Mouse (Mus musculus) ES-Bruce4 (cell line): ENCODE results near the gene Shroom1. TPM values are rescaled to one million over a fixed set of nuclear protein-coding genes. Genes with fewer than 3 reads are reported as not detected.

Experiments used
- H3K27ac ChIP-seq: 2 replicates; pipeline ENCODE4 v1.5.1; 2012; ENCODE audit warnings: low read length, inconsistent platforms; ENCODE audit not compliant: insufficient read depth
- H3K27me3 ChIP-seq: 2 replicates; pipeline ENCODE4 v1.6.1; 2012; ENCODE audit warnings: mild to moderate bottlenecking, low read length, inconsistent platforms; ENCODE audit not compliant: control insufficient read depth, poor library complexity, insufficient read depth, severe bottlenecking
- H3K36me3 ChIP-seq: 2 replicates; pipeline ENCODE4 v1.6.1; 2012; ENCODE audit warnings: inconsistent platforms, mild to moderate bottlenecking, low read length, moderate library complexity; ENCODE audit not compliant: control insufficient read depth, poor library complexity, insufficient read depth, severe bottlenecking
- H3K4me1 ChIP-seq: one replicate; pipeline ENCODE4 v1.8.1; 2011; ENCODE audit warnings: low read length; ENCODE audit not compliant: control insufficient read depth, insufficient read depth
- H3K4me3 ChIP-seq: 2 replicates; pipeline ENCODE4 v1.5.1; 2011; ENCODE audit warnings: low read depth, mild to moderate bottlenecking, low read length
- H3K9ac ChIP-seq: 2 replicates; pipeline ENCODE4 v1.6.1; 2012; ENCODE audit warnings: low read depth, mild to moderate bottlenecking, inconsistent platforms; ENCODE audit not compliant: poor library complexity, severe bottlenecking
- H3K9me3 ChIP-seq: replicated peaks from 2 replicates; pipeline ENCODE4 v1.6.1; 2012; ENCODE audit warnings: mild to moderate bottlenecking, low read length, inconsistent platforms; ENCODE audit not compliant: control insufficient read depth, poor library complexity, insufficient read depth, severe bottlenecking
- CTCF ChIP-seq: IDR thresholded peaks from one replicate; pipeline ENCODE4 v1.8.1; 2011; ENCODE audit warnings: low read depth, low read length
- EP300 ChIP-seq: IDR thresholded peaks from 2 replicates; pipeline ENCODE4 v1.6.1; 2011; ENCODE audit warnings: low read depth, low read length; ENCODE audit not compliant: insufficient read depth
- POLR2A ChIP-seq: IDR thresholded peaks from one replicate; pipeline ENCODE4 v1.8.1; 2011; ENCODE audit warnings: low read length; ENCODE audit not compliant: insufficient read depth
- polyA plus RNA-seq: library from polyadenylated mRNA; stranded (reverse); fragments of >200 nt; gene quantifications from 2 replicates; pipeline ENCODE4 v1.2.4, GENCODE M21; 2011; ENCODE audit warnings: low read depth; ENCODE audit not compliant: missing spikeins, insufficient read depth, insufficient read length

Shroom1 gene
- polyA plus RNA-seq, 1 experiment, result 0.39 TPM

GRCm38 (mm10) chr11:53479783-53480301, 22.8 kb downstream of the Shroom1 start, which contains the start of the genes Gm9945 and Sowaha:
Gene Gm9945 (plus strand): TSS chr11:53480166.
Gene Sowaha (minus strand): TSS chr11:53480274.
- Histone ChIP-seq H3K27ac (no peak within 1 kb of the TSS), H3K9me3 (no peaks in the 10 kb centered on the region), H3K4me3 (peak within 1 kb of the TSS; percentile 60), H3K4me1 (no peaks in the 10 kb centered on the region), H3K9ac (peak within 1 kb of the TSS; percentile 1), H3K36me3 (no peaks in the 10 kb centered on the region), H3K27me3 (peaks cover 5% of the 10 kb centered on the region; the same call in 1 of the 2 replicates)
- no peak for TF ChIP-seq CTCF
- no peak for TF ChIP-seq POLR2A
- no peak for TF ChIP-seq EP300

DNA sequence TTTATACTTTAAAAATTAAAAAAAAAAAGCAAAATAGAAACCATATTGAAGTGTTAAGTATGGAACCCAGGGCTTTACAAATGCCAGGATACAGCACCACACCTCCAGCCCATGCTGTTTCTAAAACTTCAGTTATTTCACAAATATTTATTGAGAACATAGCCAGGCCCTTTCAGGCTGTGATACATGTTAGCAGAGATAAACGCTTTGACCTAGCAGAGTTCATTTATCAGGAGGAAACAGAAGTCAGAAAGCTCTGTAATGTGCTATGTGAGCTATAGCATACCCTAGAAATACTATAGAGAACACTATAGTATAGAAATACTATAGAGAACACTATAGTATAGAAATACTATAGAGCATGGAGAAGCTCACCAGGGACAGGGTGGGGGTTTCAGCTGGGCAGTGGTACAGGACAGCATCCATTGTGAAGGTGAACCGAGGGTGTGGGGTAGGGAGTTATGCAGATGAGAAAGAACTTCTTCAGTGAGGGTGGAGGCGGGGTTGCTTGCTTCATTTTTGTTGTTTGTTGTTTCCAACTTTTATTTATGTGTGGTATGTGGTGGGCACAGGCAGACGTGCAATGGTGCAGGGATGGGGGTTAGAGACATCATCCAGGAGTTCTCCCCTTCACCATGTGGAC, 24.2 kb downstream of the Shroom1 start:
- Histone ChIP-seq H3K9me3 (no peaks in the 10 kb centered on the region), H3K4me1 (no peaks in the 10 kb centered on the region), H3K36me3 (no peaks in the 10 kb centered on the region), H3K4me3 (no peak overlapping the region), H3K27ac (no peak overlapping the region), H3K9ac (no peak overlapping the region), H3K27me3 (peaks cover 2% of the 10 kb centered on the region; the same call in 1 of the 2 replicates)
- TF ChIP-seq CTCF (no peak), POLR2A (no peak), EP300 (no peak)

- Histone ChIP-seq H3K9me3 (no peaks in the 10 kb centered on the region), H3K27me3 (no peaks in the 10 kb centered on the region; the same call in 1 of the 2 replicates), H3K4me3 (no peak overlapping the region), H3K9ac (no peak overlapping the region), H3K27ac (no peak overlapping the region), H3K36me3 (no peaks in the 10 kb centered on the region), H3K4me1 (no peaks in the 10 kb centered on the region)
- TF ChIP-seq POLR2A, result no peak
- no peak for TF ChIP-seq CTCF
- no peak for TF ChIP-seq EP300
These were observed 26.3 kb downstream of the Shroom1 start for GRCm38 (mm10) chr11:53483159-53483891.

GRCm38 (mm10) chr11:53485719-53486118, 28.7 kb downstream of the Shroom1 start:
- H3K4me1 ChIP-seq, result no peaks in the 10 kb centered on the region
- H3K9ac ChIP-seq, result no peak overlapping the region
- H3K27me3 ChIP-seq, result no peaks in the 10 kb centered on the region
- H3K9me3 ChIP-seq, result no peaks in the 10 kb centered on the region
- no peak for TF ChIP-seq POLR2A
- TF ChIP-seq EP300, result 0 out of 2 replicates have a peak, but pooled peaks have one; percentile 10
- peak; percentile 68 for TF ChIP-seq CTCF
- H3K27ac ChIP-seq, result no peak overlapping the region
- no peak overlapping the region for H3K4me3 ChIP-seq
- no peaks in the 10 kb centered on the region for H3K36me3 ChIP-seq

- H3K9ac ChIP-seq, result no peak overlapping the region
- H3K4me3 ChIP-seq, result peak overlapping the region; percentile 30; the same call in 1 of the 2 replicates
- no peaks in the 10 kb centered on the region for H3K9me3 ChIP-seq
- no peak overlapping the region for H3K27ac ChIP-seq
- no peak for TF ChIP-seq CTCF
- TF ChIP-seq POLR2A, result no peak
- no peak for TF ChIP-seq EP300
- H3K36me3 ChIP-seq, result no peaks in the 10 kb centered on the region
- no peaks in the 10 kb centered on the region for H3K4me1 ChIP-seq
- H3K27me3 ChIP-seq, result no peaks in the 10 kb centered on the region
These were observed 29.3 kb downstream of the Shroom1 start for GRCm38 (mm10) chr11:53486351-53486750.
